Mouse (Mus musculus) ovary, adult 18-20 months (tissue): ENCODE results near the gene Herc3.
"Not testable (repeated sequence)": the region's sequence is repeated elsewhere in the genome, so short reads cannot be mapped to it uniquely, and the experiment has no call there.

Experiments
- DNase-seq: peaks from one replicate; pipeline ENCODE4 v3.0.0; 2022; ENCODE audit warnings: low spot score, mixed read lengths

Herc3 gene

DNA sequence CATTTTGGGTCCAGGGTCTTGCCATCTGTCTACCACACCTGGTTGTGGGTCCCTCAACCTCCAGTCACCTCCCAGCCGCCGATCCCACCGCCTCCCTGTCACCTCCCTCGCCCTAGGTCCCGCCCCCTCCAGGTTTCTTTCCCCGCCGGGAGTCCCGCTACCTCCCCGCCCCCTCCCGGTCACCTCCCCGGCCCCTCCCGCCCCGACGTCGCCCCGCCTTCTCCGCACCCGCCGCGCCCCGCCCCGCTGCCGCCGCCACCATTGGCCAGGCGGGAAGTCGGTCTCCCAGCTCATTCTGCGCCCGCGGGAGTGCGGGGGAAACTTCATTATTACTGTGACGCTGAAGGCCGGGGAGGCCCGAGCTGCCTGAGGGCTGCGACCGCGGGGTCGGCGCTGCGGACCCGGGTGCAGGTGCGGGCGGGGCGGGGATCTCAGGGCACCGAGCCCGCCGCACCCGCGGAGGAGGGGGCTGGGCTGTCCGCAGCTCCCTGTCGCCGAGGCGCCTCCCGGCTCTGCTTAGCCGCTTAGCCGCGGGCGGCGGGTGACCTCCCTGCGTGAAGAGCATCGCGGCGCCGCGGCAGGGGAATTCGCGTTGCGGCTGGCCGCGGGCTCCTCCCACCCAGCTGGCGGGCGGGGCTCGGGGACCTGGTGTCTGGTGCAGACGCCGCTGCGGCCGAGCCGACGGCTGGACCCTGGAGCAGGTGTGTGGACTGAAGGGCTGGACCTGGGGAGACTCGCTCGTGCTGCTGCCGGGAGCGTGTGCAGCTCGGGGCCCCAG, at the start of gene Herc3:
TSS of gene Herc3 (plus strand) at position 234 of the 778 bp plus-strand sequence.
- peak; percentile 66 for DNase-seq

- no peak for DNase-seq
Observed at GRCm38 (mm10) chr6:58801394-58801793, 29.9 kb upstream of the Herc3 start.

- no peak for DNase-seq
Observed at GRCm38 (mm10) chr6:58814381-58814780, 16.9 kb upstream of the Herc3 start.

DNA sequence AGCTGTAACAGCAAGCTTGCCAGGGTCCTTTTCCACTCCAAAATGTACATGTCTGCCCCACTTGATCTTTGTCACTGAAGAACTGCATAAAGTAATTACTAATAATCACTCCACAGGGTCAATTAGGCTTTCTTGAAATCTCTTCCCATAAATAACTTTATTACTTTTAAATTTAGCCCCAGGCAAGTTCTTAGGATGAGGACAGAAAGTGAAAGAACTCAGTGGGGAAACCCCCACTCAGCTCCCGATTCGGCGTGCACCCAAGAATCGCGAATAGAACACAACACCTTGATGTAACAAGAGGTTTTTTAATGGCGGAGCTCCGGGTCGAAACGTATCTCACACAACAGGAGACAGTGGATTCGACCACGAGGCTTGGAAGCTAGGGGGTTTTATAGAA, 14.2 kb upstream of the Herc3 start:
- DNase-seq, result not testable (repeated sequence)

DNA sequence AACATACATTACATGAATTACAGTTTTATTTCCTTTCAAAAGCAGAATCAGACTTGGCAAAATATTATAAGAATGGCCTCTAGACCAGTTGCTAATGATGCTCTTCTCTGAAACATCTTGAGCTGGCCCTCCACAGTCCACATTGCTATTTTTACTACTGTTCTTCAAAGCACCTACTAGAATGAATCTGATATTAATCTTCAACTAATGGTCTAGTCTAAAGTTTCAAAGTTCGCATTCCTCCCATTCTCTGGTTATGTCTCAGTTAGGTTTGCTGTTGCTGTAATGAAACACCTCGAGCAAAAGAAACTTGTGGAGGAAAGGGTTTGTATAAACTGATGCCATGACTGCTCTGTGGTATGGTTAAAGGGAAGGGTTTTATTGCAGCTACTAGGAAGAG, 5.6 kb upstream of the Herc3 start:
- no peak for DNase-seq

- no peak for DNase-seq
Observed at GRCm38 (mm10) chr6:58826089-58826488, 5.2 kb upstream of the Herc3 start.

GRCm38 (mm10) chr6:58828582-58828981, 2.7 kb upstream of the Herc3 start:
- DNase-seq, result no peak

DNA sequence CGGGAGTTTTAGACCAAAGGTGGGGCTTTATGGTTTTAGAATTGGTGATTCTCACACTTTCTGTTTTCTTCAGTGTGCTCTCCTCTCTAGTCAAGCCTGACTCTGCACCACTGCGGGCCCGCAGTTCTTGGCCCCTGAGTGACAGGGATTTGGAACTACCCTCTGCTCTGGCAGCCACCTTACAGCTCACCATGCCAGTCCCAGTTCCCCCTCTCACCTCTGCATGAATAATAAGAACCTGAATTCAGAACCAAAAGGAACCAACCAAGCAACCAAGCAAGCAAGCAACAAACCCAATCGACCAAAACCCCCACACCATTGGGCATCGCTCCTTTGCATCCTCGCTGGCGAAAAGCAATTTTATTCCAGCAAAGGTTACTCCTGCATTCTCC, 429 bp upstream of the Herc3 start:
- DNase-seq, result no peak

DNA sequence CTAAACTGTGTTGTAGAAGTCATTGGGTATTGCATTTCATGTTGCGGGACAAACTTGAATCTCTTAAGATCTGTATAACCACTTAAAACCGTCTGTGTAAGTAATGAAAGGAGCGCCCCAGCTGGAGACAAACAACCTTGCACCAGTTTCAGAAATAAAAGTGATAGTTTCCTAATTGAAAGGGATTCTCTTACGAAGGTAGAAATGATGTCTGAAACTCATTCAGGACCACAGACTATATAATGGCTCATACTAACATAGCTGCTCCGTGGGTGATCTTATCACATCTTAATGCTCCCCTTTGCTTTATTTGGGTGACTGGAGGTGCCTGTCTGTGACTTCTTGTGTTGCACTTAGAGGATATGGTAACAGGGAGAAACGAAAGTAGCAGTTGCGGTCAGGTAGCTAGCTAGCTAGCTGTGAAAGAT, 1.3 kb downstream of the Herc3 start:
- DNase-seq, result no peak

GRCm38 (mm10) chr6:58834470-58834869, 3.2 kb downstream of the Herc3 start:
- no peak for DNase-seq

- no peak for DNase-seq
Observed at GRCm38 (mm10) chr6:58835591-58835990, 4.3 kb downstream of the Herc3 start.

DNA sequence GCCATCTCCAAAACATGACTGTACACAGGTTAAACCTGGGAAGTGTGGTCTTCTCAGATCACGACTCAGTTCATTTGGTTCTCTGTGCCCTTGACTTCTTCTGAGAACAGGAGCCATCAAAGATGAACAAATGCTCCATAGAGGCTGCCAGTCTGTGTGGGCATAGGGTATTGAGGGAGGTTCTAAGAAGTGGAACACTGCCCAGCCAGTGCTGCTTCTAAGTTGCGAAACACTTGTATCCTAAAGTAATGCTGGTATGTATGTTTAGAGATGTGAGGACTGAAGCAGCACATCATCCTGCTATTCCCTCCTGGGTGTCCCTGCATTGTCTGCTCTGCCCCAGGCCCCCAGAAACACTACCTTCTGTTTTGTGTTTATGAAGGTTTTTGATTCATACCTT, 5.2 kb downstream of the Herc3 start:
- no peak for DNase-seq

DNA sequence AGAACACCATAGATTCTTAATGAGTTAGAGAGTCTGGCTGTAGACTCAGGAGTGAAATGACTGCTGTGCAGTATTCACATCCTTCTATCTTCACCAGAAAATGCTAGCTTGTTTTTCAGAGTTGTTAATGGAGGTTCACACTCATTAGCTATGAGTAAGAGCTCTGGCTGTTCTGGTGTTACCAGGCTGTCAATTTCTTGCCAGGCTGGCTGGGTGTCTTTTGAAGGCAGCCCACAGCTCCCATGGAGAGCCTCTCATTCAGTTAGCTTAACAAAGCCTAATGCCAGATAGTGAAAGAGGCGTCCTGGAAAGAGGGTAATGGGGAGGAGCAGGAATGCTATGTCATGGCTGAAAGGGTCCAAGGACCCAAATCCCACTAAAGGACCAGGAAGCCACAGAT, 6.7 kb downstream of the Herc3 start:
- no peak for DNase-seq

- DNase-seq, result no peak
Observed at GRCm38 (mm10) chr6:58841208-58841607, 9.9 kb downstream of the Herc3 start.

DNA sequence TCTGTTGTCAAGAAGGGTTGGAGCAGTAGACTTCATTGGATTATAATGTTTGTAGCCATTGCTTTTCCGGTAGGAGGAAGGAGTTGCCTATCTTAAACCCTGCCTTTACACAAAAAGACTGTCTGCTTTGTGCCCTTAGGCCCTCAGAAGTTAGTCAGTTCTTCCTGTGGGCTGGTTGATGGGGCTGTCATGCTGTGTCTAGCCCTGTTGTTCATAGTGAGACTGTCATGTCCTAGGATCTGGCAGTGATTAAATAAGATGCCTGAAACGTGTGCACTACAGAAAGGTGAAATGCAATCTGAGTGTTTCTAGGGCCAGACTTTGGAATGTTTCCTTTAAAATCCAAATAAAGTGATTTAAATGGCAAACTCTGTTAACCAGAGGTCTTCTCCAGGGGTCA, 10.9 kb downstream of the Herc3 start:
- no peak for DNase-seq

DNA sequence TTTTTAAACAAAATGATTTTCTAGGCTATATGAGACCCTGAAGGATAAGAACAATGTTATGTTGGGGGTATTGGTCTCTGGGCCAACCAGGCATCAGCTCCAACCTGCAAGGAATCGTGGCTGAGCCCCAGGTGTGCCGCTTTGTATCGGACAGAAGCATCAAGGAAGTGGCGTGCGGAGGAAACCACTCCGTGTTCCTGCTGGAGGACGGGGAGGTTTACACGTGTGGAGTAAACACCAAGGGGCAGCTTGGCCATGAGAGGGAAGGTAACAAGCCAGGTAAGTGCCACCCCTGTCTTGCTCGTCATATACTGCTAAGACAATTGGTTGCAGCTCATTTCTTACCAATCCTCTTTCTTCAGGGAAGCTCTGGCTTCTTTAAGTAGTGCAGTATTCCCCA, 12.3 kb downstream of the Herc3 start:
- DNase-seq, result no peak

- DNase-seq, result no peak
Observed at GRCm38 (mm10) chr6:58844188-58844822, 13.0 kb downstream of the Herc3 start.

GRCm38 (mm10) chr6:58846850-58847692, 15.8 kb downstream of the Herc3 start:
- DNase-seq, result no peak

- DNase-seq, result peak; percentile 37
Observed at GRCm38 (mm10) chr6:58847836-58848235, 16.6 kb downstream of the Herc3 start.

GRCm38 (mm10) chr6:58849356-58849755, 18.1 kb downstream of the Herc3 start:
- DNase-seq, result no peak

DNA sequence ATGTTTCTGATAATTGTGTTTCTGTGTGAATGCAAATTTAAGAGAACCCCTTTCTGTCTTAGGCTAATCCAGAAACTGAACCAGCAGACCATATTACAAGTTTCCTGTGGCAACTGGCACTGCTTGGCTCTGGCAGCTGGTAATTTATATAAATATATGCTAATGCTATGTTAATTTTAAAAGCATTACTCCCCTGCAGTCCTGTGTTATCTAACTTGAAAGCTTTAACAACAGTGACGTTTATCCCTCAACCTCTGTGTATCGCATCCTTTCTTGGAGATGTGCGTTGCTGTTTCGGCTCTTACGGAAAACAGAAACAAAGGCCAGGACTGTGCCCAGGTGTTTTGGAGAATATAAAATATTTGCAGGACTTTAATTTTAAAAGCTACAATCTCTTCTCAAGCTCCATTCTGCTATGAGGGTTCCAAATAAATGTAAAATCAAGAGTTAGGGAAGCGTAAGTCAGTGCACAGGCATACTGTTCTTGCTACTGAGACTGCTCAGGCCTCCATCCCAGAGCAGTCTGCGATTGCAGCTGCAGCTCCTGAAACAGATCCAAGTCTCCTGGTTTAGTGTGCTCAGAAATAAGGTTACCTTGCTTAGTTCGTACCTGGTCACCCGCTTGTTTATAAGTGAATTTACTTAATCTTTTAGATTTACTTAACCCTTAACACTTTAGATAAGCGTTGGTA, 24.6 kb downstream of the Herc3 start:
- DNase-seq, result no peak

DNA sequence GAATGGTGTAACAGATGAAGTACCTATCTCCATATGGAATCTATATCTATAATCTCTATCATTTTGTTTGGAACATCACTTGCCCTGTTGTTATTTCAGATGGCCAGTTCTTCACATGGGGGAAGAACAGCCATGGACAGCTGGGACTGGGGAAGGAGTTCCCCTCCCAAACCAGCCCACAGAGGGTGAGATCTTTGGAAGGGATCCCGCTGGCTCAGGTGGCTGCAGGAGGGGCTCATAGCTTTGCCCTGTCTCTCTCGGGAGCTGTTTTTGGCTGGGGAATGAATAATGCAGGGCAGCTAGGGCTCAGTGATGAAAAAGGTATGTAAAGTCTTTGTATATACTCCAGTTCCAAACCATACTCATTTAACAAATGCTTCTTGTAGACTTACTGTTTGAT, 25.2 kb downstream of the Herc3 start:
- no peak for DNase-seq
